Mouse (Mus musculus): ENCODE measurements at regions not wholly inside any gene's neighbourhood (a gene's known extent, or its start where the extent isn't known, plus 50 kb on each side); places are given as distances from the start of the nearest gene placed in this dataset.

DNA sequence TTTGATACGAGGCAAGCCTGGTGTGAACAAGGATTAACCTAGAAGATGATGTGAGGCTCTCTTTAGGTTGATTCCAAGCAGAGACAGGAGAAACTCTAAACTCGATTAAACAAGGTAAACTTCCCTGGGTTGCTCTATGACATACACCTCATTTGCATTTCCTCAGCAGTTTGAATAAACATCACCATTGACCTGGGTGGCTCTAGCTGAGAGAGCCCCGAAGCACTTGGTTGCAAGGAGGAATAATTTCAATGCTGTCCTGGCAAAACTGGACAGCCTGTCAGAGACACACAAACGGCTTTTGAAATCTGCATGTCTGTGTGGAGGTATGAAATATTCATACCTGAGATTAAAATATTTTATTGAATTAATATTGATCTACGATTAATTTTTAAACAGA is 361.0 kb downstream of the Rwdd3 start:
- TF ChIP-seq POLR2A (IDR thresholded peaks at IDR 0.05; ENCODE audit: borderline replicate concordance, extremely low read depth, insufficient read depth, insufficient read length, poor library complexity, severe bottlenecking) (no peak), CTCF (IDR thresholded peaks at IDR 0.05; ENCODE audit: borderline replicate concordance, extremely low read depth, insufficient read depth, insufficient read length) (no peak)
